Mouse (Mus musculus) leukemia stem cell, adult 10-12 weeks (primary cell): ENCODE measurements around the gene Nhlh2. TPM values are rescaled to one million over a fixed set of nuclear protein-coding genes. Genes with fewer than 3 reads are reported as not detected.

Experiments
- polyA plus RNA-seq: library from polyadenylated mRNA; stranded (reverse); fragments of >175 nt; gene quantifications from 2 replicates; pipeline ENCODE4 v1.2.3, GENCODE M21; 2012; ENCODE audit warnings: low replicate concordance

Nhlh2 gene
- polyA plus RNA-seq = not detected in 2 replicates

GRCm38 (mm10) chr3:102009926-102010381 is at the start of gene Nhlh2:
TSS of gene Nhlh2 (plus strand) at chr3:102010076.

Other genes starting within 250 kb of the Nhlh2 start
- 0.06 and 0.16 TPM in 2 replicates for gene Mab21l3, start 161.1 kb upstream of the Nhlh2 start, polyA plus RNA-seq
- 1.5 and 3.0 TPM in 2 replicates for gene Slc22a15, start 85.6 kb upstream of the Nhlh2 start, polyA plus RNA-seq
- gene Casq2, start 76.3 kb downstream of the Nhlh2 start, polyA plus RNA-seq = not detected in 2 replicates
- gene Vangl1, start 194.6 kb downstream of the Nhlh2 start, polyA plus RNA-seq = 44.9 and 76.3 TPM in 2 replicates